Mouse (Mus musculus): ENCODE data around the gene Psma7. TPM values are rescaled to one million over a fixed set of nuclear protein-coding genes. Genes with fewer than 3 reads are reported as not detected.

Psma7 gene
- 100 to 1,000 TPM; 166 to 176 TPM for total RNA-seq (2021)

GRCm38 (mm10) chr2:180042256-180042857 is at the start of gene Psma7, which contains the start of gene Ss18l1:
Gene Psma7, minus strand, starts transcription at chr2:180042433.
Gene Ss18l1, plus strand, starts transcription at chr2:180042509.
- intact Hi-C loops (cut with DNase I): loop anchor here (2.0 kb wide), 1 partner anchor 66 kb away; the partner anchor contains the start of gene Taf4

DNA sequence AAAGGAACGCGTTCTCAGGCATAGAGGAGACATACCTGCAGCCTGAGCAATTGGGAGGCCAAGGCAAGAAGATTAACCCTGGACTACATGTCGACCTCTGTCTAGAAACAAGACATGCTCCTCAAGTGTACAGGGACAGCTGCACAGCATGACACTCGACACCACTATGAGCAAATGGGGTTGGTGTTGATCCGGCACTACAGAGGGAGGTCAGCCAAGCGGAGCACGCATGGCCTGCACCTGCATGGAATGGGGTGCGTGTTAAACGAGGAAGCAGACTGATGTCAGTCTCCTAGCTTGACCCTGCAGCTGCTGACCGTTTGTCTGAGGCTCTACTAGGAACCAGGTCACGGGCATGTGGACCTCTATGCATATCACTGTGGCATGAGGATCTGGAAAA is 48.1 kb upstream of the Psma7 start:
- intact Hi-C loops (cut with DNase I): no loop called here
- no peak for DNase-seq

More at GRCm38 (mm10) chr2:180042256-180042857, at the start of gene Psma7, which contains the start of gene Ss18l1:
- DNase-seq: peak; percentile 87 to 92

GRCm38 (mm10) chr2:180087472-180087871 is 45.2 kb upstream of the Psma7 start:
- DNase-seq: no peak
- intact Hi-C loops (cut with DNase I): no loop called here

DNA sequence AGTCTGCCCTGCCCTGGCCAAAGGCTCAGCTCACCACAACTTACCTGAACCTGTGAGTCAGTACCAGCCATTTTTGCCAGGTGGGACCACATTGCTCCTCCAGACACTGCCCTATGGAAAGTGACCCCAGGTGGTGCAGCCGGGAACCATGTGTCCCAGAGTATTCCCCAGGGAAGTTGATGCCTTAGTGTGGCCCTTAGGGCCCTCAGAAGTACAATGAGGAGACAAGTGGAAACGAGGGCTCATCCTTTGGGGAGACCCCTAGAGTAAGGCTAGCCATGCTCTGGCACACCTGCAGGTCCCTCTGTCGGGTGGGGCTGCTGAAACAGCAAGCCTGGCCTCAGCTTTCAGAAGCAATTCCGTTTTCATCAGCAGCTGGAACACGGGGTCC is 44.4 kb upstream of the Psma7 start:
- intact Hi-C loops (cut with DNase I): no loop called here
- DNase-seq: no peak

GRCm38 (mm10) chr2:180085926-180086636 is 43.8 kb upstream of the Psma7 start:
- no peak for DNase-seq
- intact Hi-C loops (cut with DNase I): no loop called here

DNA sequence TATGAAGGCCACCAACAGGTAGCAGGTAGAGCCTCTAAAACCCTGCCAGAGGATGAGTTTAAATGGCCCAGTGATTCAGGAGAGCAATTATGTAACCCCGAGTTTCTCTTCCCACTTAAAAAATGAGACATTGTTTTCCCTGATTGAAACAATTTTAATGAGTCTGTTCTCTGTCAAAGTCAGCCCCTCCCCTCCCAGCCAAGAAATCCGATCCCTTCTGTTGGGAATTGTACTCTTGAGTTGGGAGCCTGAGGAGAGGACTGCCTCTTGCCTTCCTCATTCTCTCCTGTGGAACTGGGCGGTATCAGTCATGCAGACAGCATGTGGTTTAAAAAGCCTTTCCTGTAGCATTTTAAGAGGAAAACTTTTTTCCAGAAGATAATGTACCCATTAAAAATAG is 42.3 kb upstream of the Psma7 start:
- DNase-seq: no peak
- intact Hi-C loops (cut with DNase I): no loop called here

- intact Hi-C loops (cut with DNase I): no loop called here
- DNase-seq: no peak
Observed at GRCm38 (mm10) chr2:180083063-180083462, 40.8 kb upstream of the Psma7 start.

DNA sequence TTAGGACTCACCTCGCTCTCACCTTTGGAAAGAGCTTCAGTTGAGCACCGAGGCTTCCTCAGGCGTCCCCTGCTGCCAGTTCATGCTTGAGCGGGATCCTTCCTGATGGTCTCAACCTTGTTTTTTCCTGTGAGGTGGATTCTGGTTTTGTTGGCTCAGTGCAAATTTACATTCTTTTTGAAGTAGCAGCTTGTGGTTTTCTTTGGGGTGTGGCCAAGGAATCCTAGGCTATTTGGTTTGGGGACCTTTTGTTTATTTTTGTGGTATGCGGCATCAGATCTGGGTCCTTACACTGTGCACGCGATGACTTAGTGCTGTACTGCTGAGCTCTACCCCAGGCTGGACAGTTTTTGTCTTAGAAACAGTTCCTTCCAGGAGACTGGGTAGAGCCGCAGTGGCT is 38.4 kb upstream of the Psma7 start:
- DNase-seq: no peak
- intact Hi-C loops (cut with DNase I): no loop called here

DNA sequence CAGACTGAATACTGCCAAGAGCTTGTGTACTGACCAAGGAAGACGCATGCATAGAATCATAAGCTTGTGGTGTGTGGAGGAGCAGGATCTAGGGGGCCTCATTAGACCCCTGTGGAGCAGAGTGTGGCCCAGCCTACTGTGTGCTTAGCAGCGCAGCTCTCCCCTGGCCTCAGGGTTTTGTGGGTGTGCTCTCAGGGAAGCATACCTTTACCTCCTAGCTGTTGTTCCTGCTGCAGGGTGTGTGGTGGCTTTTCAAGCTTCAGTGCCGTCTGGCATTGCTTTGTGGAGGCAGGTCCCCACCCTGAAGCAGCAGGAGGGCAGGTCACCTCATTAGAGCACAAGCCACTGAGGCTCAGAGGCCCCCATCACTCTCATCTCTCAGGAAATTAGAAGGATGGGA is 35.4 kb upstream of the Psma7 start:
- no peak for DNase-seq
- intact Hi-C loops (cut with DNase I): no loop called here

DNA sequence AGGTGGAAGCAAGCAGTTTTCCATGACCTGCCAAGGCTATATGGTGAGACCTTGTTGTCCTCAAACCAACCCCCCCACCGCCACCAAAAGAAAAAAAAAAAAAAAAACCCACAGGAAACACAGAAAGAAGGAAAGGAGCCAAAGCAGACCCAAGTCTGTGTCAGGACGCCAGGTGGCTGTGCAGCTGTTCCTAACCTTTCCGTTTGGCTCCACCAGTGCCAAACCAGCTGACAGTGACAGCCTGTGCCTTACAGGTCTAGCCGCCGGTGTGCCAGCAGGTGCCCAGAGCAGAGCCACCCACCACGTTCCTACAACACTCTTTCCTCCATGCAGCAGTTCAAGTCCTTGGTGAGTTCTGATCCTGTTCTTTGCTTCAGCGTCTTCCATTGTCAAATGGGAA is 30.7 kb upstream of the Psma7 start:
- DNase-seq: no peak
- intact Hi-C loops (cut with DNase I): no loop called here

DNA sequence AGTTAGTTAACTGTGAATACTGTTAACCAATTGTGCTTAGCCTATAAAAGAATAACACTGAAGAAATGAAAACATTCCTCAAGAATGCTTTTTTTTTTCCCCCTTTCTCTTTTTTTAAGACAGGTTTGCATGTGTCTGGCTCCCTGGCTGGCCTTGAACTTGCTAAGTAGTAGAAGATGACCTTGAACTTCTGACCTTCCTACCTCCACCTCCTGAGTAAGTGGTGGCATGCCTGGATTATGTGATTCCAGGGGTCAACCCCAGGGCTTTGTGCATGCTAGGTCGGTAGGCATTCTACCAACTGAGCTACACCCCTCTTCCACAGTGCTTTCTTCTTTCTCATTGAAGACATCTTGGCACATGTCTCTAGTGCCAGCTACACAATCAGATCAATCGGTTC is 29.4 kb upstream of the Psma7 start:
- intact Hi-C loops (cut with DNase I): loop anchor here (2.0 kb wide), 1 partner anchor 47 kb away; the partner anchor contains the start of gene Osbpl2
- no peak for DNase-seq

DNA sequence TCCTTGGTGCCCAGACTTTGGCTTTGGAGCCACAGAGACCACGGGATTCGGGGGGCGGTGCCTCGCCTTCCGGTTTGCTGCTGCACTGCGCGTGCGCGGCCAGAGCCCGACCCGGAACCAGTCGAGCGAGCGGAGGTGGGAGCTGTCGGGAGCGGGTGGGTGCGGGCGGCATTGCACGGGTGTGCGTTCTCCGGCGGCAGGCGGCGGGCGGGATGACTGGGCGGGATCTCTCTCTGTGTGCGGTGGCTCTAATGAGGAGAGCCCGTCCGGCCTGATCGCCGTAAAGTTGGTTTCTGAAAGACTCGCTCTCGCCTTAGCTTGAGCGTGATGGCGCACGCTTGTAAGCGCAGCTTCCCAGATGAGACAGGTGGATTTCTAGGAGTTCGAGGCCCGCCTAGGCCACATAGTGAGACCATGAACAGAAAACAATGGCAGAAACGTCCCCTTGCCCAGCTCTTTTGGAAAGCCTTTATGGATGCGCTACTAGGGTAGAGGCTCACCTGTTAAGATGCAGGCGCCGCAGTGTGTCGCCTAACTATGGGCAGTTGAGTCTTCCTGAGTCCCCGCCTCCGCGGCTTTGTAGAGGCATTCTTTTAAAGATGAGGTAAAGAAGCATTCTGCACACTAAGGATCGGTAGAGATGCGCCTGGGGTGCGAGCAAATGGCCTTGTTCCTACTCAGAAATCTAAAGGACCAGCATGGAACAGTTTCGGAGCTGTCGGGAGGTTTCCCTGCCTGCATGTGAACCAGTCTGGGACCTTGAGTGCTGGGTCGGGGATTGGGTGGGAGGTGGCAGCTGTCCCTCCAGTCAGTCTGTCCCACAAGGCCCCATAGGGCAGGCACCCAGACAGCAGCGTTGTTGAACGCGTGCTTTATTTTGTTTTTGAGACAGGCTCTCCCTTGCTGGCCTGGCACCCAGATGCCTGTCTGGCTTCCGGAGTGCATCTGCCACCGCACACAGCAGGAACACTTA is 28.5 kb upstream of the Psma7 start, which contains the start of gene Mtg2:
Gene Mtg2 (plus strand): TSS at position 108 of the 973 bp plus-strand sequence.
- peak; percentile 96 to 97 for DNase-seq
- intact Hi-C loops (cut with DNase I): loop anchor here (2.0 kb wide), 1 partner anchor 48 kb away; the partner anchor contains the start of gene Osbpl2

GRCm38 (mm10) chr2:180069770-180070480 is 27.7 kb upstream of the Psma7 start:
- intact Hi-C loops (cut with DNase I): loop anchor here (2.0 kb wide), 1 partner anchor 49 kb away; the partner anchor contains the start of gene Osbpl2

GRCm38 (mm10) chr2:180063338-180064131 is 21.3 kb upstream of the Psma7 start:
- no peak for DNase-seq

More at GRCm38 (mm10) chr2:180069770-180070480, 27.7 kb upstream of the Psma7 start:
- no peak for DNase-seq

GRCm38 (mm10) chr2:180053001-180053400 is 10.8 kb upstream of the Psma7 start:
- intact Hi-C loops (cut with DNase I): no loop called here
- no peak for DNase-seq

More at GRCm38 (mm10) chr2:180063338-180064131, 21.3 kb upstream of the Psma7 start:
- intact Hi-C loops (cut with DNase I): no loop called here

GRCm38 (mm10) chr2:180051986-180052733 is 9.9 kb upstream of the Psma7 start:
- intact Hi-C loops (cut with DNase I): loop anchor here (1.0 kb wide), 1 partner anchor 135 kb away; no protein-coding TSS in a partner anchor
- DNase-seq: peak in 1 of 2 experiments; percentile 23

- intact Hi-C loops (cut with DNase I): loop anchor here (1.0 kb wide), 1 partner anchor 134 kb away; no protein-coding TSS in a partner anchor
- peak; percentile 80 to 88 for DNase-seq
Observed at GRCm38 (mm10) chr2:180050986-180051385, 8.8 kb upstream of the Psma7 start.

- intact Hi-C loops (cut with DNase I): no loop called here
- no peak for DNase-seq
Observed at GRCm38 (mm10) chr2:180047980-180048635, 5.9 kb upstream of the Psma7 start.
